Mouse (Mus musculus) C2C12 (cell line): ENCODE measurements around the gene Cux1.

Experiments
- CEBPB ChIP-seq: IDR thresholded peaks from one replicate; pipeline ENCODE4 v1.6.1; 2011; ENCODE audit warnings: low read depth, mild to moderate bottlenecking, control low read depth, moderate library complexity
- CTCF ChIP-seq: IDR thresholded peaks from one replicate; pipeline ENCODE4 v1.5.1; 2011; ENCODE audit not compliant: control insufficient read depth, insufficient read depth, insufficient read length
- FOSL1 ChIP-seq: IDR thresholded peaks from one replicate; pipeline ENCODE4 v1.8.0; 2011; ENCODE audit warnings: mild to moderate bottlenecking, low read length; ENCODE audit not compliant: poor library complexity, insufficient read depth, severe bottlenecking
- MAX ChIP-seq: IDR thresholded peaks from one replicate; pipeline ENCODE4 v1.6.1; 2011; ENCODE audit warnings: mild to moderate bottlenecking, control low read depth
- MYOD1 ChIP-seq: IDR thresholded peaks from one replicate; pipeline ENCODE4 v1.6.1; 2011; ENCODE audit warnings: low read depth; ENCODE audit not compliant: control insufficient read depth, insufficient read length
- MYOG ChIP-seq: IDR thresholded peaks from one replicate; pipeline ENCODE4 v1.6.1; 2011; ENCODE audit not compliant: control insufficient read depth, insufficient read length; ENCODE audit errors: extremely low read depth
- USF1 ChIP-seq: IDR thresholded peaks from one replicate; pipeline ENCODE4 v1.6.1; 2011; ENCODE audit warnings: low read depth, mild to moderate bottlenecking, control low read depth, moderate library complexity

DNA sequence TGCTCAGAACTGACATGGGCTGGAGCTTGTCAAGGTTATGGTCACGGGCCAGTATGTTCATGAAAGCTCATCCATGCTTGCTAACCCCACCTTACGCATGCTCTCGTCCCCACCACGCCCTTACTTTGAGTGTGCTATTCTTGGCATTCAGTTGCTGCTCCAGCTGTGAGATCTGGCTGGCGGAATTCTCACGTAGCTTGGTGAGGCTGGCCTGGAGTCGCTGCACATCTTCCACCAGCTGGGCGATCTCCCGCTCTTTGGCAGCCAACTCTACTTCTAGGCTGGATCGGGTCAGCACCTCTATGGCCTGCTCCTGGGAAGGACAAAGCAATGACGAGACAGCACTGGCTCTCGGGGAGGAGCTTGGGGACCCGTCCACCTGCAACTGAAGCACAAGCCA, 240.7 kb downstream of the Cux1 start:
- TF ChIP-seq CTCF (no peak), USF1 (no peak), MYOG (no peak), MAX (no peak), CEBPB (no peak), MYOD1 (no peak), FOSL1 (no peak)
